Mouse (Mus musculus) urinary bladder, adult 18-20 months (tissue): ENCODE results near the gene Cand1.
A peak's percentile ranks its signal among the peaks of the same experiment; 100 is the strongest.

ENCODE experiments used
- DNase-seq, 2 experiments: peaks; one replicate each; pipeline ENCODE4 v3.0.0; 2022; ENCODE audit warnings: low spot score in 2 of 2, mixed read lengths in 2 of 2

Gene Cand1

GRCm38 (mm10) chr10:119239969-119240721 is at the start of gene Cand1:
Gene Cand1 (minus strand): TSS chr10:119240055.
- peak; percentile 99 to 100 for DNase-seq

- no peak for DNase-seq
Observed at GRCm38 (mm10) chr10:119278871-119279270, 39.0 kb upstream of the Cand1 start.

- no peak for DNase-seq
Observed at GRCm38 (mm10) chr10:119274333-119274732, 34.5 kb upstream of the Cand1 start.

- DNase-seq, result no peak
Observed at GRCm38 (mm10) chr10:119272536-119272935, 32.7 kb upstream of the Cand1 start.

- DNase-seq, result no peak
Observed at GRCm38 (mm10) chr10:119272005-119272404, 32.1 kb upstream of the Cand1 start.

- no peak for DNase-seq
Observed at GRCm38 (mm10) chr10:119271101-119271500, 31.2 kb upstream of the Cand1 start.

GRCm38 (mm10) chr10:119270384-119270985 is 30.6 kb upstream of the Cand1 start:
- DNase-seq, result no peak

GRCm38 (mm10) chr10:119264761-119265160 is 24.9 kb upstream of the Cand1 start:
- no peak for DNase-seq

- DNase-seq, result no peak
Observed at GRCm38 (mm10) chr10:119262821-119263220, 23.0 kb upstream of the Cand1 start.

- DNase-seq, result no peak
Observed at GRCm38 (mm10) chr10:119257876-119258275, 18.0 kb upstream of the Cand1 start.

- DNase-seq, result no peak
Observed at GRCm38 (mm10) chr10:119244146-119244545, 4.3 kb upstream of the Cand1 start.

- DNase-seq, result no peak
Observed at GRCm38 (mm10) chr10:119240722-119241089, 851 bp upstream of the Cand1 start.

GRCm38 (mm10) chr10:119239633-119239968 is 254 bp downstream of the Cand1 start:
- no peak for DNase-seq

GRCm38 (mm10) chr10:119238985-119239631 is 747 bp downstream of the Cand1 start:
- peak; percentile 24 to 57 for DNase-seq

GRCm38 (mm10) chr10:119231526-119231925 is 8.3 kb downstream of the Cand1 start:
- no peak for DNase-seq

GRCm38 (mm10) chr10:119230703-119231102 is 9.2 kb downstream of the Cand1 start:
- no peak for DNase-seq

GRCm38 (mm10) chr10:119230074-119230669 is 9.7 kb downstream of the Cand1 start:
- no peak for DNase-seq

GRCm38 (mm10) chr10:119223686-119224085 is 16.2 kb downstream of the Cand1 start:
- no peak for DNase-seq

- no peak for DNase-seq
Observed at GRCm38 (mm10) chr10:119221631-119222030, 18.2 kb downstream of the Cand1 start.

GRCm38 (mm10) chr10:119219415-119219814 is 20.4 kb downstream of the Cand1 start:
- no peak for DNase-seq

GRCm38 (mm10) chr10:119218274-119219080 is 21.4 kb downstream of the Cand1 start:
- no peak for DNase-seq

- DNase-seq, result no peak
Observed at GRCm38 (mm10) chr10:119212443-119212842, 27.4 kb downstream of the Cand1 start.
